Mouse (Mus musculus): ENCODE data around the gene Nusap1. TPM values are rescaled to one million over a fixed set of nuclear protein-coding genes. Genes with fewer than 3 reads are reported as not detected.

Nusap1 gene
- polyA plus RNA-seq, 1 experiment from 2014 or later, result 67.9 TPM

GRCm38 (mm10) chr2:119669010-119669409 is 50.9 kb downstream of the Nusap1 start:
- no peak overlapping the region for H3K27ac ChIP-seq
- no peak overlapping the region for H3K4me3 ChIP-seq
- H3K36me3 ChIP-seq, result no peaks in the 10 kb centered on the region
- DNase-seq (ENCODE audit: low spot score), result no peak
- no peaks in the 10 kb centered on the region for H3K27me3 ChIP-seq (ENCODE audit: low read depth, poor library complexity, severe bottlenecking)
- 16% methylated on average over 7 of the region's 7 CpGs for WGBS
- no peaks in the 10 kb centered on the region for H3K9me3 ChIP-seq (replicated peaks)
- H3K4me1 ChIP-seq, result peaks cover 6% of the 10 kb centered on the region; the same call in 1 of the 2 replicates

- H3K27ac ChIP-seq, result peak within 1 kb of the TSS; percentile 93
- no peaks in the 10 kb centered on the region for H3K27me3 ChIP-seq (ENCODE audit: low read depth, poor library complexity, severe bottlenecking)
- peaks cover 14% of the 10 kb centered on the region for H3K36me3 ChIP-seq
- H3K4me3 ChIP-seq, result peak within 1 kb of the TSS; percentile 100
- under 1% methylated on average over 58 of the region's 58 CpGs for WGBS
- H3K9me3 ChIP-seq (replicated peaks), result no peaks in the 10 kb centered on the region
- peaks cover 25% of the 10 kb centered on the region for H3K4me1 ChIP-seq
- DNase-seq (ENCODE audit: low spot score), result peak; percentile 99
Observed at GRCm38 (mm10) chr2:119674525-119675214, 56.6 kb downstream of the Nusap1 start, which contains the start of gene Rtf1. TSS of gene Rtf1 (plus strand) at chr2:119675068.

- peak overlapping the region; percentile 100 for H3K4me3 ChIP-seq
- H3K9me3 ChIP-seq (replicated peaks), result no peaks in the 10 kb centered on the region
- peaks cover 21% of the 10 kb centered on the region for H3K36me3 ChIP-seq
- H3K27ac ChIP-seq, result peak overlapping the region; percentile 93
- peaks cover 25% of the 10 kb centered on the region for H3K4me1 ChIP-seq
- WGBS, result under 1% methylated on average over 39 of the region's 39 CpGs
- H3K27me3 ChIP-seq (ENCODE audit: low read depth, poor library complexity, severe bottlenecking), result no peaks in the 10 kb centered on the region
- no peak for DNase-seq (ENCODE audit: low spot score)
Observed at GRCm38 (mm10) chr2:119675215-119675784, 57.2 kb downstream of the Nusap1 start.

- H3K36me3 ChIP-seq, result peaks cover 26% of the 10 kb centered on the region
- no peaks in the 10 kb centered on the region for H3K9me3 ChIP-seq (replicated peaks)
- peak overlapping the region; percentile 93 for H3K27ac ChIP-seq
- H3K4me3 ChIP-seq, result peak overlapping the region; percentile 100
- WGBS, result 11% methylated on average over 5 of the region's 5 CpGs
- DNase-seq (ENCODE audit: low spot score), result no peak
- peaks cover 25% of the 10 kb centered on the region for H3K4me1 ChIP-seq
- H3K27me3 ChIP-seq (ENCODE audit: low read depth, poor library complexity, severe bottlenecking), result no peaks in the 10 kb centered on the region
Observed at GRCm38 (mm10) chr2:119675831-119676230, 57.7 kb downstream of the Nusap1 start.

GRCm38 (mm10) chr2:119683706-119684105 is 65.6 kb downstream of the Nusap1 start:
- 90% methylated on average over 2 of the region's 2 CpGs for WGBS
- Histone ChIP-seq H3K27ac (no peak overlapping the region), H3K36me3 (peaks cover 68% of the 10 kb centered on the region), H3K4me1 (no peaks in the 10 kb centered on the region), H3K9me3 (replicated peaks) (no peaks in the 10 kb centered on the region), H3K4me3 (no peak overlapping the region), H3K27me3 (ENCODE audit: low read depth, poor library complexity, severe bottlenecking) (no peaks in the 10 kb centered on the region)
- no peak for DNase-seq (ENCODE audit: low spot score)

GRCm38 (mm10) chr2:119692003-119692701 is 74.1 kb downstream of the Nusap1 start:
- H3K36me3 ChIP-seq, result peaks cover 67% of the 10 kb centered on the region
- H3K27me3 ChIP-seq (ENCODE audit: low read depth, poor library complexity, severe bottlenecking), result no peaks in the 10 kb centered on the region
- no peak for DNase-seq (ENCODE audit: low spot score)
- no peak overlapping the region for H3K4me3 ChIP-seq
- no peak overlapping the region for H3K27ac ChIP-seq
- WGBS, result 78% methylated on average over 9 of the region's 9 CpGs
- no peaks in the 10 kb centered on the region for H3K9me3 ChIP-seq (replicated peaks)
- no peaks in the 10 kb centered on the region for H3K4me1 ChIP-seq

- Histone ChIP-seq H3K36me3 (peaks cover 58% of the 10 kb centered on the region), H3K9me3 (replicated peaks) (no peaks in the 10 kb centered on the region), H3K4me1 (no peaks in the 10 kb centered on the region), H3K27ac (no peak overlapping the region), H3K27me3 (ENCODE audit: low read depth, poor library complexity, severe bottlenecking) (no peaks in the 10 kb centered on the region), H3K4me3 (no peak overlapping the region)
- DNase-seq (ENCODE audit: low spot score), result no peak
- 87% methylated on average over 2 of the region's 2 CpGs for WGBS
Observed at GRCm38 (mm10) chr2:119694826-119695225, 76.7 kb downstream of the Nusap1 start.

GRCm38 (mm10) chr2:119696111-119696510 is 78.0 kb downstream of the Nusap1 start:
- 91% methylated on average over 1 of the region's 1 CpGs for WGBS
- Histone ChIP-seq H3K4me3 (no peak overlapping the region), H3K36me3 (peaks cover 70% of the 10 kb centered on the region), H3K27ac (no peak overlapping the region), H3K27me3 (ENCODE audit: low read depth, poor library complexity, severe bottlenecking) (no peaks in the 10 kb centered on the region), H3K9me3 (replicated peaks) (no peaks in the 10 kb centered on the region), H3K4me1 (no peaks in the 10 kb centered on the region)
- DNase-seq (ENCODE audit: low spot score), result no peak

GRCm38 (mm10) chr2:119698472-119698871 is 80.4 kb downstream of the Nusap1 start:
- WGBS, result 92% methylated on average over 2 of the region's 2 CpGs
- Histone ChIP-seq H3K36me3 (peaks cover 76% of the 10 kb centered on the region), H3K9me3 (replicated peaks) (no peaks in the 10 kb centered on the region), H3K27ac (no peak overlapping the region), H3K27me3 (ENCODE audit: low read depth, poor library complexity, severe bottlenecking) (no peaks in the 10 kb centered on the region), H3K4me3 (no peak overlapping the region), H3K4me1 (no peaks in the 10 kb centered on the region)
- no peak for DNase-seq (ENCODE audit: low spot score)

- Histone ChIP-seq H3K9me3 (replicated peaks) (no peaks in the 10 kb centered on the region), H3K4me3 (no peak overlapping the region), H3K27ac (no peak overlapping the region), H3K27me3 (ENCODE audit: low read depth, poor library complexity, severe bottlenecking) (no peaks in the 10 kb centered on the region), H3K36me3 (peaks cover 75% of the 10 kb centered on the region), H3K4me1 (no peaks in the 10 kb centered on the region)
- 92% methylated on average over 3 of the region's 3 CpGs for WGBS
- DNase-seq (ENCODE audit: low spot score), result no peak
Observed at GRCm38 (mm10) chr2:119699962-119700361, 81.9 kb downstream of the Nusap1 start.

Other genes with a start within 250 kb of the Nusap1 start
- gene Ino80, start 140.6 kb upstream of the Nusap1 start, polyA plus RNA-seq (2016; fragmentation: Nextera tagmentation; extraction: Ambion mirVana), result 3.1 and 3.8 TPM in 2 replicates
- gene Exd1, start 70.7 kb upstream of the Nusap1 start, polyA plus RNA-seq (2016; fragmentation: Nextera tagmentation; extraction: Ambion mirVana), result 0.44 and 0.67 TPM in 2 replicates
- gene Chp1, start 70.6 kb upstream of the Nusap1 start, polyA plus RNA-seq (2016; fragmentation: Nextera tagmentation; extraction: Ambion mirVana), result 46.9 and 57.3 TPM in 2 replicates
- gene Oip5, start 171 bp downstream of the Nusap1 start, polyA plus RNA-seq (2016; fragmentation: Nextera tagmentation; extraction: Ambion mirVana), result 35.4 and 38.7 TPM in 2 replicates
- gene Ndufaf1, start 44.5 kb downstream of the Nusap1 start, polyA plus RNA-seq (2016; fragmentation: Nextera tagmentation; extraction: Ambion mirVana), result 53.1 and 56.5 TPM in 2 replicates
- 55.9 and 65.4 TPM in 2 replicates for gene Rtf1, start 56.8 kb downstream of the Nusap1 start, polyA plus RNA-seq (2016; fragmentation: Nextera tagmentation; extraction: Ambion mirVana)
- gene Itpka, start 124.0 kb downstream of the Nusap1 start, polyA plus RNA-seq (2016; fragmentation: Nextera tagmentation; extraction: Ambion mirVana), result 0.55 and 0.65 TPM in 2 replicates
- not detected in 2 replicates for gene Ltk, start 142.1 kb downstream of the Nusap1 start, polyA plus RNA-seq (2016; fragmentation: Nextera tagmentation; extraction: Ambion mirVana)
- gene Rpap1, start 169.2 kb downstream of the Nusap1 start, polyA plus RNA-seq (2016; fragmentation: Nextera tagmentation; extraction: Ambion mirVana), result 42.0 and 46.3 TPM in 2 replicates
- gene Tyro3, start 179.4 kb downstream of the Nusap1 start, polyA plus RNA-seq (2016; fragmentation: Nextera tagmentation; extraction: Ambion mirVana), result 22.7 and 30.0 TPM in 2 replicates

Measured in limb, embryonic 10.5 days (tissue).